Mouse (Mus musculus) ES-E14 (cell line): ENCODE results near the gene Lrrc46.

Source experiments
- CHD2 ChIP-seq: IDR thresholded peaks from 2 replicates; pipeline ENCODE4 v1.6.1; 2014; ENCODE audit warnings: mild to moderate bottlenecking, low read depth, low read length, inconsistent platforms
- HCFC1 ChIP-seq: IDR thresholded peaks from 2 replicates; pipeline ENCODE4 v1.6.1; 2012; ENCODE audit warnings: low read length, inconsistent platforms, borderline replicate concordance; ENCODE audit not compliant: insufficient read depth
- MAFK ChIP-seq: IDR thresholded peaks from 2 replicates; pipeline ENCODE4 v1.6.1; 2014; ENCODE audit warnings: mild to moderate bottlenecking, low read depth, low read length, inconsistent platforms; ENCODE audit not compliant: insufficient read depth
- ZC3H11A ChIP-seq: IDR thresholded peaks from 2 replicates; pipeline ENCODE4 v1.6.1; 2012; ENCODE audit warnings: low read depth, mild to moderate bottlenecking, inconsistent platforms, low read length, borderline replicate concordance
- ZNF384 ChIP-seq: IDR thresholded peaks from 2 replicates; pipeline ENCODE4 v1.6.1; 2012; ENCODE audit warnings: low read depth, low read length, inconsistent platforms

DNA sequence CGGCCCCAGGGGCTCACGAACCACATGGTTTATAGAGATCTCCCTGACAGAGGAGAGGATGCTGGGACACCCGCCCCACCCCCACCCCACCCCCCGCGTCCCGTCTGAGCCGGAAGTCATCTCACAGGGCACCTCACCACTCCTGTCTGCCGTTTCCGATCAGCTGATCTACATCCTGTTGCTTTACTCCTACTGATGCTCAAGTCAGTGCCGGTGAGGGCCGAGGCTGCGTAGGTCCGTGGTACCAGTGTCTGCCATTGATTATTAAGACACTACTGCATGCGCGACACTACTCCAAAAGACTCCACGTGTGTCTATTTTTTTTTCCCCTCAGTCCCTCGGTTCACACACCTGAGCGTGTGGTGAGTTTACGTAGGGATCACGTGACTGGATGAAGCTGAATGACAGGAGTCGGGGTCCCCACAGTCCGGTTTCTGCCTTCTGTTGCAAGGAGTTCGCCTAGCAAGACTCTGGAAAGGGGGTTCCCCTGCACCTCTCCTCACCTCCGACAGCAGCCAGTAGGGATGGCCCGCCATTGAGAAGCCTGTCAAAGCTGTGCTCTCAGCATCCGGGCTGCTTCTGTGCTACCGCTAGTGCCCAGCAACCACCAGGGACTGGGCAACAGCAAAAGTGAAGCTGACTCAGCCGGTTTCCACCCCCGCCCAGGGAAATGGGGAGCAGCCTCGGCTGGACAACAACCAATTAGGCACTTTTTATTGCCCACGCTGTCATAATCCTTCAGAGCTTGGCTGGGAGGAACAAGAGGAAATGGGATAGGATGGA, 53.1 kb downstream of the Lrrc46 start:
- TF ChIP-seq ZNF384, result no peak
- no peak for TF ChIP-seq HCFC1
- no peak for TF ChIP-seq ZC3H11A
- peak; percentile 37; the same call in 1 of the 2 replicates for TF ChIP-seq MAFK
- TF ChIP-seq CHD2, result no peak
